Mouse (Mus musculus) retina, postnatal 1 day (tissue): Measurements from ENCODE around the gene Slc16a14.

Experiments used
- DNase-seq: peaks from one replicate; pipeline ENCODE4 v3.0.0-alpha.2; 2012

Slc16a14 gene

DNA sequence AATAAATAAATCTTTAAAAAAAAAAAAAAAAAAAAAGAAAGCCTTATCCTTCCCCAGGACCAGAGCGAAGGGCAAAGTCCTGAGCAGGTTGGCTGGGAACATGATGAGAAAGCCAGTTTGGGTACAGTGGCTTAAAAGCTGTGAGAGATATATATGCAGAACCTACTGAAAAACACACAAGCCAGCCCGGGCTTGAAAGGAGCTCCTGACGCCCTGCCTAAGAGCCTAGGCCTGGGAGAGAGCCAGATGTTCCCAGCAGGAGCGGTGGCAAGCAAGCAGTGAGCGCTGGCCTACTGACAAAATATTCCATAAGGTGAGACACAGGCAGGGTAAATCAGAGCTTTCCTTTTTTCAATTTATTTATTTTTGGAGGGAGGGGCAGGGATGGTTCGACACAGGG is 68.7 kb downstream of the Slc16a14 start:
- no peak for DNase-seq

DNA sequence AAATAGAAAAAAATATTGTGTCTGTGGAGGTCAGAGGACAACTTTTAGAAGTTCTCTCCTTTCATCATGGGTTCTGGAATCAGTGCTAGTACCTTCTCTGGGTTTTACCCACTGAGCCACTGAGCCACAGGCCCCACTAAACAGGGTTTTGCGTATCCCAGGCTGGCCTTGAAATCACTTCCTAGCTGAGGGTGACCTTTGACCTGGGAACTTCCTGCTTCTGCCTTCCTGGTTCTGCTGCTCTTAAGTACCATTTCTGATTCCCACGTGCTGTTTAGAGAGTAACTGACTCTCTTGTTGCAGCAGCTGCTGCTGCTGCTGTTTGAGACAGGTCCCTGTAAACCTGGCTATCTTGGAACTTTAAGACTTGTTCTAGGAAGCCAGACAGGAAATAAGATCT is 70.3 kb downstream of the Slc16a14 start:
- no peak for DNase-seq

DNA sequence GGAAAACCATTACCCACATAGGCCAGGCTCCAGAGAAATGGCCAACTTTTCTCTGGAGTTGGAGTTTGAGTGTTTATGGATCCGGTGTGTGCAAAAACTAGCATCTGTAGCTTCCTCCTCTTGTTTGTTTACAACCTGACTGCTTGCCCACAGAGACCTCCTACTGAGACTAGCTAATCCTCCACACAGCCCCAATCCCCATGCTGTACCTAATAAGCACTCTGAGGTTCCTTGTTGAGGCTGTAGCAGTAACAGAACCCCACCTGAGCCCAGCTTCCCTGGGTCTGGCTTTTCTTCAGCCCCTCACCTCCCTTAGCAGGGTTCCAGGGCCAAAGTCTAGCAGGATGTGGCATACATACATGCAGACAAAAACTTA is 73.7 kb downstream of the Slc16a14 start:
- DNase-seq, result no peak

DNA sequence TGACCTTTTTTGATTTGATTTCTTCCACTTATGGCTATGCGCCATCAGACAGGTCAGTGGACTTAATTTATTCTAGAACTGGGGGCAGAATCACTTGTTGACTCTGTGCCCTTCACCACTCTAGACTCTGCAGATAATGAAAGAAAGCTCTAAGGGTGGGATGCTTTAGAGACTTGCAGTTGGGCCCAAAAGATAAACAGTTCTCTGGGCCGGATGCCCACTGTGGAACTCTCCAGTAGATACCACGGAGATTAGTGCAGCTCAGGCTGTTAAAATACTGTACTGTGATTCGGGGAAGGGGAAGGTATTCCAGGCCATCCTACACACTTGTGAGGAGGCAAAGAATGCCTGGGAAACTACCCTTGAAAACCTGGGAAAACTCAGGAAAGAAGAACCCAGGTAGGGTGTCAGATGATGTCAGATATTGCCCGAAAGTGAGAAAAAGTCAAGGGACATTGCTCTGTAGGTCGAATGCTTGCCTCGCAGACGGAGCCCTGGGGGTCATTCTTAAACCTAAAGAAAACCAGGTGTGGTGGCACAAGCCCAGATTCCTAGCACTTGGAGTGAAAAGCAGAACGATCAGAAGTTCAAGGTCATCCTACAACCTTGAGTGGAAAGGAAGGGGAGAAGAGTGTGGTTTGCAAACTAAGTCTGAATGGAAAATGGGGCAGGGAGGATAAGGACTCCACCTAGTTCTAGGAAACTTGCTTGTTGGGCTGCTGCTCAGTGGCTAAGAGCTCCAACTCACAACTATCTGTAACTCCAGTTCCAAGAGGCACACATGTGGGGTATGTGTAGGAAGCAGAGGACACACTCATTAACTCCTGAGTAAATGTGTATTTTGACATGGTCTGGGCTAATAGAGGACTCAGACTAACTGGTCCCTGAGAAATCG is 74.3 kb downstream of the Slc16a14 start:
- DNase-seq, result no peak

DNA sequence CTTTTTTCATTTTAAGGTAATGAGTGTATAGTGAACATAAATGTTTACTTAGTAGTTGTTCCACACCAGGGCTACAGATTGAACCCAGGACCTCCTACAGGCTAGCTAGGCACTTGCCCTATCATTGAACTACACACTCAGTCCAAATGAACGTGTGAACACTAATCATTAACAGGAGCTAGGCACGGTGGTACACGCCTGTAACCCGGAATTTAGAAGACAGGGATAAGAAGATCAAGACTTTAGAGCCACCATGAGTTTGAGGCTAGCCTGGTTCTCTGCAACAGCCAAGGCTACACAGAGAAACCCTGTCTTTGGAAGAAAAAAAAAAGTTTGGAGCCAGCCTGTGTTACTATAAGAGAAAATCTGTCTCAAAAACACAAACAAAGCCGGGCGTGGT is 75.3 kb downstream of the Slc16a14 start:
- DNase-seq, result no peak
